Mouse (Mus musculus): ENCODE measurements at regions not wholly inside any gene's neighbourhood (a gene's known extent, or its start where the extent isn't known, plus 50 kb on each side); places are given as distances from the start of the nearest gene placed in this dataset.
A peak's percentile ranks its signal among the peaks of the same experiment; 100 is the strongest.
"Not testable (repeated sequence)": the region's sequence is repeated elsewhere in the genome, so short reads cannot be mapped to it uniquely, and the experiment has no call there.

- DNase-seq (ENCODE audit: inconsistent ontology term), result no peak
Measured at GRCm38 (mm10) chr13:52190848-52191590, 340.1 kb downstream of the Diras2 start.

DNA sequence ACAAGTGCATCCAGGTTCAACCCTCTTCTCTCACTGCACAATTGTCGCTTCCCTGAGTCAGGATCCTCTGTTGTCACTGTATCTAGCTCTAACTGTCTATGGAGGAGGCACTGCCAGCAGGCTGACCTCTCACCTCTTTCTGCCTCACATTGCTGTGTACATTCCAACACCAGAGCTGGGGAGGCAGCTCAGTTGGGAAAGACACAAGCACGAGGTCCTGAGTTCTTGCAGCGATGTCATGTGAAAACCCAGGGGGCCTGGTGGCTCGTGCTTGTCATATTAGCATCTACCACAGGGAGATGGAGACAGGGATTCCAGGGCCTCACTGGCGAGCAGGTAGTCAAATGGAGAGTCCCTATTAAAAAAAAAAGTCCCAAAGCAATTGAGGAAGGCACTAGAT is 334.2 kb downstream of the Diras2 start:
- no peak for DNase-seq (ENCODE audit: inconsistent ontology term)

- DNase-seq (ENCODE audit: inconsistent ontology term), result no peak
Measured at GRCm38 (mm10) chr13:52198649-52199348, 332.3 kb downstream of the Diras2 start.

DNA sequence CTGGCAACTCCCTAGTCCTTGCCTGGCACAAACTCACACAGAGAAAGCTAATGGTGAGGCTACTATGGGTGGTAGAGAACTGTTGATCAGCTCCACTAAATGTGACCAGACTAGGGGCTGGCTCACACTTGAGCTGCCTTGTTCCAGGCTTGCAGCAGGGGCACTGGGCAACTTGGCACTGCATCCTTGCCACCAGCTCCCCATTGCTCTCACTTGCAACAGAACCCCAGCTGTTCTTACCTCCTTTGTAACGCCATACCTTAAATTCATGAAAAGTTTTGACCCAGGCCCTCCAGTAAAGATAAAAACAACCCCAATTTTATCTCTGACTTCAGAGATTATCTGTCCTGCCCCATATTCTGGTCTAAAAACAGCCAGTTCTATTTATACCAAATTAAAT is 328.7 kb downstream of the Diras2 start:
- DNase-seq (ENCODE audit: inconsistent ontology term), result no peak

GRCm38 (mm10) chr13:52205951-52206350 is 325.1 kb downstream of the Diras2 start:
- no peak for DNase-seq (ENCODE audit: inconsistent ontology term)

DNA sequence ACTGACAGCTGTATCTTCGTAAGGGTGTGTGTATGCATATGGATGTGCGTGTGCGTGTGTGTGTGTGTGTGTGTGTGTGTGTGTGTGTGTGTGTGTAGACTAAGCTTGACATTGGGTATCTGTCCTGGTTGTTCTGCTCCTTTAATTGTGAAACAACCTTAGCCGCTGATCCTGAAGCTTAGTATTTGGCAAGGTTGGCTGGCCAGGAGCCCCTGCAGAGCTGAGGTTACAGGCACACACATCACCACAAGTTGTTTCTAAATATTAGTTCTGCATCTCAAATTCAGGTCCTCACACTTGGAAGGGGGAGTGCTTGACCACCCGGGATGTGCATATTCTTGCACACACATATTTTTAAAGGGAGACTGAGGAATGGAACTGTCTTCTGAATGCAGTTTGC is 314.7 kb downstream of the Diras2 start:
- DNase-seq (ENCODE audit: inconsistent ontology term), result no peak

- DNase-seq (ENCODE audit: inconsistent ontology term), result peak; percentile 34
Measured at GRCm38 (mm10) chr13:52217066-52217465, 314.0 kb downstream of the Diras2 start.

GRCm38 (mm10) chr13:52217741-52218140 is 313.3 kb downstream of the Diras2 start:
- DNase-seq (ENCODE audit: inconsistent ontology term), result no peak

GRCm38 (mm10) chr13:52222315-52223097 is 308.6 kb downstream of the Diras2 start:
- no peak for DNase-seq (ENCODE audit: inconsistent ontology term)

- DNase-seq (ENCODE audit: inconsistent ontology term), result peak; percentile 30
Measured at GRCm38 (mm10) chr13:52223098-52223962, 307.7 kb downstream of the Diras2 start.

DNA sequence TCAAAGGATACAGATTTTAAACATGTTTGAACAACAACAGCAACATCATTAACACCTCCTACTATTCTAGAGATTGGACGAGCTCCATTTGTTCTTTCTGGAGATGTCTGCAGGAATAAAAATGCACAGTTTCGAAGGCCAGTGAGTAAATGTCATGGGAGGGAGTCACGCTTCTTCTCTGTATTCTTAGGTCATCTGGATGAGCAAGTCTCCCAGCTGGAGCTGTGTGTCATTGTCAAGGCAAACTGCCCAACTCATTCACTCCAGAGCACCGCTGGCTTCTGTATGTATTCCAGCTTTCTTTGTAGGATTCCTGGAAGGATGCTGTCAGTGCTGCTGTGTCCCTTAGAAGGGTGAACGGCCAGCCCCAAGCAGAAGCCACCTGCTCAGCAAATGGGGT is 297.1 kb downstream of the Diras2 start:
- DNase-seq (ENCODE audit: inconsistent ontology term), result peak; percentile 71

DNA sequence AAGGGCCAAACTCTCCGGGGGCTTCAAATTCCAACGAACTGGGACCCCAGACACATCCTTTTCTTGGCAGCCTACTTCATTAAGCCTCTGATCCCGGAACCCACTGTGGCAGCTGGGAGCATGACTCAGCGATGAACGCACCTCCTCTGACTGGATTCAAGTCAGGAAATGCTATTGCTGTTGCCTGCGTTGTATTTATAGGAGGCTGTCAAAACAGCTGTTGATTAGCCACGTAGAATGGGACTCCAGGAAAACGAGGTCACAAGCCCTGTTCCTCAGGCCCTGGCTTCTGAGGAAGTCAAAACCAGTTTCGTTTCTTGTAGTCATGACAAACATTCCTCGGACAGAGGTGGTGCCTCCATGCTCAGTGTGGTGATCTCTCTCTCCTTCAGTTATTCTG is 295.0 kb downstream of the Diras2 start:
- peak; percentile 50 for DNase-seq (ENCODE audit: inconsistent ontology term)

GRCm38 (mm10) chr13:52239563-52239962 is 291.5 kb downstream of the Diras2 start:
- no peak for DNase-seq (ENCODE audit: inconsistent ontology term)

DNA sequence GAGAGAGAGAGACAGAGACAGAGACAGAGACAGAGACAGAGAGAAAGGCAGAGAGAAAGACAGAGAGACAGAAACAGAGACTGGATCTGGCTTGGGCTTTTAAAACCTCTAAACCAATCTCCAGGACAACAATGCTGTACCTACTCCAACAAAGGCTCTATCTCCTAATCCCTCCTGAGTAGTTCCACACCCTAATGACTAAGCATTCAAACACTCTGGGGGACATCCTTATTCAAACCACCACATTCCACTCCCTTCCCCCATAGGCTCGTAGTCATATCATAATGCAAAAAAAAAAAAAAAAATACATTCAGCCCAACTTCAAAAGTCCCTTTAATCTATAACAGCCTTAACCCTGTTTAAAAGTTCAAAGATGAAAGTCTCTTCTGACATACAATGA is 289.3 kb downstream of the Diras2 start:
- peak; percentile 4 for DNase-seq (ENCODE audit: inconsistent ontology term)

DNA sequence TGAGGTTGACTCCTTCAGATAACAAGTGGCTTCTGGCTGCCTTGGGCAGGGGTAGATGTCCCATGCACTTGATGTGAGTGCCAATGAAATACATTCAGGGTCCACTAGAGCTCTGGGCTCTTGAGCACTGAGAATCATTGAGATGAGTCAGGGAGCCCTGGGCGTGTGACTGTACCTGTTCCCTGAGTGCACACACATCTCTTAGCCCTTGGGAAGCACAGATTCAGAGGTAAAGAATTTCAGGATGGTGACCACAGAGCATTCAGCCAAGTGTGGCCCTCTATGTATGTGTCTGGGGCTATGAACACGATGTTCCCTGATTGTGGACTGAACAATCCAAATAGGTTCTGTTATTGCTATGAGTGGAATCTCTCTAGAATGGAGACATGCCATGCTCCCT is 281.6 kb downstream of the Diras2 start:
- peak; percentile 44 for DNase-seq (ENCODE audit: inconsistent ontology term)

GRCm38 (mm10) chr13:52250371-52250770 is 280.7 kb downstream of the Diras2 start:
- DNase-seq (ENCODE audit: inconsistent ontology term), result no peak

DNA sequence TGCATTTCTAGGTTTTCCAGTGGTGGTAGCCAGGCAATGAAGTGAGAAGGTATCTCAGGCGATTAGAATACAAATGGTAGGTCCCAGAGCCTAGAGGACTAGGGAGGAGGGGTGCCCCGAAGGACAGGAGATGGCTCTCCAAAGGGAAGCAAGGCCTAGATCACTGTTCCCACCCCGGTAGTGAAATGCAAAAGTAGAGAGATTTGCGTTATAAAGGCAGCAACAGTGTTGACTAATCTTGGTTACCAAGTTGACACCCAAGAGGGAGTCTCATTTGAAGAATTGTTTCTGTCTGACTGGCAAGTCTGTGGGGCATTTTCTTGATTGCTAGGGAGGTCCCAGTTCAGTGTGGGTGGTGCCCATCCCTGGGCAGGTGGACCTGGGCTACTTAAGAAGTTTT is 278.8 kb downstream of the Diras2 start:
- DNase-seq (ENCODE audit: inconsistent ontology term), result no peak

- DNase-seq (ENCODE audit: inconsistent ontology term), result not testable (repeated sequence)
Measured at GRCm38 (mm10) chr13:52252726-52253125, 278.4 kb downstream of the Diras2 start.

GRCm38 (mm10) chr13:52253138-52253537 is 277.9 kb downstream of the Diras2 start:
- DNase-seq (ENCODE audit: inconsistent ontology term), result no peak

- peak; percentile 59 for DNase-seq (ENCODE audit: inconsistent ontology term)
Measured at GRCm38 (mm10) chr13:52254185-52254584, 276.9 kb downstream of the Diras2 start.

DNA sequence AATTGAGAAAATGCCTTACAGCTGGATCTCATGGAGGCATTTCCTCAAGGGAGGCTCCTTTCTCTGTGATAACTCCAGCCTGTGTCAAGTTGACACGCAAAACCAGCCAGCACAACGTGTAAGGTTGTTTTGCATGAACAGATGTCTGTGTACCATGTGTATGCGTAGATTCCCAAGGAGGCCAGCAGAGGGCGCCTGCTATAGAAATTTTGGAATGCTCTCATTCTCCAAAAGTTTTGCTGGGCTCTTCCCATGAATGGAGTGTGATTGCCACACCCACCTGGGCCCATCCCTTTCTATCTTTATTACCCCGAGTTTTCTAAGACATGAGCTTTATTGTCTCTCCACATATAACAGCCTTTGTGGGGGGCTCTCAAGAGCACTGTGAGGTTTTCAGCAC is 275.4 kb downstream of the Diras2 start:
- no peak for DNase-seq (ENCODE audit: inconsistent ontology term)

- no peak for DNase-seq (ENCODE audit: inconsistent ontology term)
Measured at GRCm38 (mm10) chr13:52258373-52258772, 272.7 kb downstream of the Diras2 start.

Data from Muller cell, postnatal 12 days (primary cell).